9 mouse cellular contexts compared by ENCODE assay signal in the genomic region with DNA sequence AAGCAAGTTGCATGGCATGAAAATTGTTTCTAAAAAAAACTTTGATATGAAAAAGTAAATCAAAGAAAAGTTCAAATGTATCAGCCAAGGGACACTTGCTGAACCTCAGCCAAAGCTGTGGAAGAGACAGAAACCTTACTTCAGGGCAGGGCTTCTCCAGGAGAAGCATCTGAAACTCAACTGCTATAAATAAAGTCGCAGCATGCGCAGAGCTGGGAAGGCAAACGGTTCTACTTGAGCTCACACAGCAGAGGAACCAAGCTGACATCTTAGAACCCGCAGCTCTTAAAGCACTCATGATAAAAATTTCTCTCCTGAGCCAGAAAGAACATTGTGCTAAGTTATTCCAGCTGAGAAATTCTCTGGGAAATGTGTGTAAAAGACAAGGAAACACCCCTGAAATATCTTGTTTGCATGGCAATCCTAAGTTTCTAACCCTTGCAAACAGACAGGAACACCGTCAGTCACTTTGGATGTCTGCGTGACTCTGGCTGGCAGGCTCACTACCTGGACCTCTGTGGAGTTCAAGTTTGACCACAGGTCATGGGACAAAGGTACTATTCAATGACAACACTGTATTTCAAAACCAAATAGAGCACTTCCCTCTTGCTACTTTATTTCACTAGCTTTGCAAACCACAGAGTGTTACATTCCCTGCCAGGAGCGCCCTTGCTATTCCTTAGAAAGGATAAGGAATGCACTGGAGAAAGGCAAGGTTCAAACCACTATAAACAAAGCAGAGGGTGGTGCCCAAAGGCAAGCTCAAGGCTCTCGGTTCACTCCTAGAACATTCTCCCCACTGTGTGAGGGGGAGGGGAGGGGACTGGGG. TPM values are rescaled to one million over a fixed set of nuclear protein-coding genes. Genes with fewer than 3 reads are reported as not detected.
DNase-seq lines count a peak whose midpoint lies in the region; ATAC-seq and TF ChIP-seq lines count a peak whose summit lies in the region.
"Had no signal": no experiment of that assay in that cellular context is flagged by ENCODE, and none has a peak within 500 bp of the region (broad histone marks: within the 10 kb centered on the region; RNA-seq: fewer than 3 reads in every experiment).

No protein-coding gene starts in this region.

- TF ChIP-seq POLR2A in liver, adult 2 months (IDR thresholded peaks at IDR 0.05; ENCODE audit: extremely low read depth, insufficient read depth, low read length), result no peak

- H3K27me3 ChIP-seq in liver, adult 2 months (ENCODE audit: control insufficient read depth, insufficient read depth, low read length), result no peaks in the 10 kb centered on the region
- H3K27me3 ChIP-seq in heart, postnatal 0 days (ENCODE audit: control insufficient read depth, insufficient read depth, low read length), result no peaks in the 10 kb centered on the region
- H3K27me3 ChIP-seq in stomach, embryonic 15.5 days (replicated peaks), result no peaks in the 10 kb centered on the region
- H3K27me3 ChIP-seq: hindbrain, embryonic 13.5 days had no signal

- H3K4me1 ChIP-seq in liver, adult 2 months (ENCODE audit: control insufficient read depth, insufficient read depth, low read length), result peaks cover 27% of the 10 kb centered on the region
- peaks cover 18% of the 10 kb centered on the region for H3K4me1 ChIP-seq in heart, postnatal 0 days (ENCODE audit: control insufficient read depth, insufficient read depth)
- H3K4me1 ChIP-seq in stomach, embryonic 15.5 days, result peaks cover 2% of the 10 kb centered on the region; the same call in 1 of the 2 replicates

- peak overlapping the region; percentile 100 for H3K27ac ChIP-seq in liver, adult 2 months (replicated peaks; ENCODE audit: insufficient read depth, low read depth, low read length)
- H3K27ac ChIP-seq in heart, postnatal 0 days (ENCODE audit: low read depth), result peak overlapping the region; percentile 41
- H3K27ac ChIP-seq in stomach, embryonic 15.5 days, result 0 out of 2 replicates have a peak overlapping the region, but pooled peaks have one; percentile 1
- H3K27ac ChIP-seq: hindbrain, embryonic 13.5 days had no signal

- no peak for TF ChIP-seq EP300 in heart, postnatal 0 days (IDR thresholded peaks at IDR 0.05; ENCODE audit: low read depth)

- H3K9me3 ChIP-seq in heart, postnatal 0 days (replicated peaks; ENCODE audit: control insufficient read depth, low read length), result no peaks in the 10 kb centered on the region
- H3K9me3 ChIP-seq in stomach, embryonic 15.5 days, result no peaks in the 10 kb centered on the region
- H3K9me3 ChIP-seq: hindbrain, embryonic 13.5 days had no signal

- H3K4me3 ChIP-seq in liver, adult 2 months (ENCODE audit: insufficient read depth, low read depth, low read length), result no peak overlapping the region
- H3K4me3 ChIP-seq in heart, postnatal 0 days (ENCODE audit: low read depth, low read length), result no peak overlapping the region
- H3K4me3 ChIP-seq in stomach, embryonic 15.5 days (replicated peaks), result no peak overlapping the region
- H3K4me3 ChIP-seq: hindbrain, embryonic 13.5 days had no signal

- TF ChIP-seq CTCF in liver, adult 2 months (IDR thresholded peaks at IDR 0.05; ENCODE audit: low read depth, low read length), result no peak
- no peak for TF ChIP-seq CTCF in heart, postnatal 0 days (IDR thresholded peaks at IDR 0.05; ENCODE audit: low read depth)

- 21% methylated on average over 8 of the region's 8 CpGs for WGBS in liver, adult 2 months
- WGBS in heart, postnatal 0 days, result 33% methylated on average over 8 of the region's 8 CpGs
- 45% methylated on average over 8 of the region's 8 CpGs for WGBS in stomach, embryonic 15.5 days

- no peaks in the 10 kb centered on the region for H3K36me3 ChIP-seq in liver, adult 2 months (ENCODE audit: control insufficient read depth, insufficient read depth, low read length)
- H3K36me3 ChIP-seq in heart, postnatal 0 days (replicated peaks; ENCODE audit: control insufficient read depth, insufficient read depth, low read length), result no peaks in the 10 kb centered on the region
- no peaks in the 10 kb centered on the region for H3K36me3 ChIP-seq in stomach, embryonic 15.5 days
- H3K36me3 ChIP-seq: hindbrain, embryonic 13.5 days had no signal

- peaks cover 24% of the 10 kb centered on the region for H3K79me2 ChIP-seq in liver, adult 2 months (ENCODE audit: control insufficient read depth, insufficient read depth, low read length)

- H3K4me2 ChIP-seq in heart, postnatal 0 days (ENCODE audit: low read depth, low read length), result peak overlapping the region; percentile 10
- no peak overlapping the region for H3K4me2 ChIP-seq in stomach, embryonic 15.5 days
- H3K4me2 ChIP-seq: hindbrain, embryonic 13.5 days had no signal

- ATAC-seq in heart, postnatal 0 days (ENCODE audit: insufficient read depth, low read depth), result no peak
- no peak for ATAC-seq in stomach, embryonic 15.5 days (ENCODE audit: insufficient read depth, low FRiP score, low read depth)

- peak; percentile 51 to 76 for DNase-seq in adrenal gland, adult (ENCODE audit: inconsistent age in 2 of 2, low spot score in 1 of 2)
- no peak for DNase-seq in adrenal gland, postnatal 25 days
- DNase-seq in liver, adult 2 months (ENCODE audit: extremely low read depth, low read depth, low spot score), result peak; percentile 98
- no peak for DNase-seq in liver
- DNase-seq in heart, postnatal 0 days (ENCODE audit: low spot score), result peak; percentile 31
- DNase-seq in embryo, embryonic 11 days, result no peak
- DNase-seq in urinary bladder, postnatal 4 days (ENCODE audit: low spot score in 2 of 2), result no peak

- peak overlapping the region; percentile 69 for H3K9ac ChIP-seq in liver, adult 2 months (ENCODE audit: low read depth, low read length)
- no peak overlapping the region for H3K9ac ChIP-seq in heart, postnatal 0 days (replicated peaks; ENCODE audit: low read depth, low read length)
- no peak overlapping the region for H3K9ac ChIP-seq in stomach, embryonic 15.5 days
- H3K9ac ChIP-seq: hindbrain, embryonic 13.5 days had no signal

RNA-seq across cellular contexts. Expression of gene Adcy9, which starts 15.2 kb away (rescaled TPM):
- 59.2 and 85.6 TPM in 2 replicates for total RNA-seq in adrenal gland, postnatal 25 days (2021)
- total RNA-seq in liver, adult 2 months (2014; rRNA removed), result 23.0 and 24.5 TPM in 2 replicates
- polyA plus RNA-seq in liver, adult 2 months (2012; rRNA removed), result 10.0 and 15.0 TPM in 2 replicates
- total RNA-seq in heart, postnatal 0 days (2014; rRNA removed; ENCODE audit: low replicate concordance), result 19.0 and 22.2 TPM in 2 replicates
- 1.8 and 2.0 TPM in 2 replicates for polyA plus RNA-seq in heart, postnatal 0 days (2015; fragmentation: Nextera tagmentation; extraction: Ambion mirVana)
- 1.6 and 1.7 TPM in 2 replicates for polyA plus RNA-seq in stomach, embryonic 15.5 days (2015; fragmentation: Nextera tagmentation; extraction: Ambion mirVana)

Comparison
In these comparisons a context has a peak if more than half of its experiments do, and no peak if none do; other contexts are left out.
1. DNase-seq: peak in adrenal gland, adult (2 of 2), liver, adult 2 months (single experiment) and heart, postnatal 0 days (single experiment); none in adrenal gland, postnatal 25 days (single experiment), liver (single experiment), embryo, embryonic 11 days (single experiment) and urinary bladder, postnatal 4 days (0 of 2).
2. H3K27ac ChIP-seq: peak in every context shown above with its lines; median percentile 100 in liver, adult 2 months; 41 in heart, postnatal 0 days; 1 in stomach, embryonic 15.5 days.